Mouse (Mus musculus) hindbrain, embryonic 16.5 days (tissue): ENCODE data around the gene Acvr1c. TPM values are rescaled to one million over a fixed set of nuclear protein-coding genes. Genes with fewer than 3 reads are reported as not detected.

Experiments
- ATAC-seq: fragments of 200-750 bp; cut with Nextera tagmentation; 2 replicates; pipeline ENCODE4 v1.8.0; 2017; ENCODE audit warnings: moderate TSS enrichment, moderate library complexity
- H3K27ac ChIP-seq: fragments of 300-500 bp; sonication (generic); 2 replicates; pipeline ENCODE4 v1.5.1; 2014; ENCODE audit warnings: low read depth, mild to moderate bottlenecking, control low read depth, low read length, moderate library complexity
- H3K27me3 ChIP-seq: fragments of 300-500 bp; sonication (generic); replicated peaks from 2 replicates; pipeline ENCODE4 v1.6.1; 2014; ENCODE audit warnings: low read length; ENCODE audit not compliant: control insufficient read depth, insufficient read depth
- H3K36me3 ChIP-seq: fragments of 300-500 bp; sonication (generic); 2 replicates; pipeline ENCODE4 v1.6.1; 2014; ENCODE audit warnings: mild to moderate bottlenecking, low read length, moderate library complexity, mixed read lengths; ENCODE audit not compliant: control insufficient read depth, insufficient read depth
- H3K4me1 ChIP-seq: fragments of 300-500 bp; sonication (generic); 2 replicates; pipeline ENCODE4 v1.6.1; 2014; ENCODE audit warnings: low read depth, low read length; ENCODE audit not compliant: control insufficient read depth, insufficient read depth
- H3K4me2 ChIP-seq: fragments of 300-500 bp; sonication (generic); 2 replicates; pipeline ENCODE4 v1.6.1; 2014; ENCODE audit warnings: mild to moderate bottlenecking, low read length, control low read depth, moderate library complexity
- H3K4me3 ChIP-seq: fragments of 300-500 bp; sonication (generic); 2 replicates; pipeline ENCODE4 v1.5.1; 2014; ENCODE audit warnings: mild to moderate bottlenecking, low read length, control low read depth, moderate library complexity
- H3K9ac ChIP-seq: fragments of 300-500 bp; sonication (generic); 2 replicates; pipeline ENCODE4 v1.6.1; 2014; ENCODE audit warnings: low read depth, mild to moderate bottlenecking, control low read depth, low read length, moderate library complexity
- H3K9me3 ChIP-seq: fragments of 300-500 bp; sonication (generic); 2 replicates; pipeline ENCODE4 v1.6.1; 2014; ENCODE audit warnings: mild to moderate bottlenecking, low read length, moderate library complexity; ENCODE audit not compliant: control insufficient read depth
- WGBS: fragments of 180-500 bp; shearing (Covaris S2); extraction: QIAGEN DNeasy Blood & Tissue Kit; methylation state at CpG from one replicate; pipeline ENCODE4 v1.1.7; 2014; 5-methylcytosine and 5-hydroxymethylcytosine counted together
- polyA plus RNA-seq: library from polyadenylated mRNA; unstranded; fragments of >200 nt; fragmentation: Nextera tagmentation; extraction: Ambion mirVana; gene quantifications from 2 replicates; pipeline ENCODE4 v1.2.1, GENCODE M21; 2015

Acvr1c gene
- polyA plus RNA-seq, 1 experiment from 2014 or later, result 0.64 TPM

GRCm38 (mm10) chr2:58237487-58237886, 120.2 kb downstream of the Acvr1c start:
- no peaks in the 10 kb centered on the region for H3K27me3 ChIP-seq
- no peaks in the 10 kb centered on the region for H3K36me3 ChIP-seq
- WGBS, result 70% methylated on average over 2 of the region's 2 CpGs
- no peak overlapping the region for H3K27ac ChIP-seq
- H3K9ac ChIP-seq, result no peak overlapping the region
- no peak overlapping the region for H3K4me2 ChIP-seq
- no peak overlapping the region for H3K4me3 ChIP-seq
- H3K4me1 ChIP-seq, result no peaks in the 10 kb centered on the region
- no peak for ATAC-seq
- no peaks in the 10 kb centered on the region for H3K9me3 ChIP-seq

Other genes with a start within 250 kb of the Acvr1c start
- gene Cytip, start 162.4 kb downstream of the Acvr1c start, polyA plus RNA-seq, result 0.11 and 0.30 TPM in 2 replicates
- gene Gm17409, start 112.2 kb upstream of the Acvr1c start, polyA plus RNA-seq, result 0.16 TPM in 1 of 2 replicates, not detected in the other
- gene Acvr1, start 209.3 kb upstream of the Acvr1c start, polyA plus RNA-seq, result 4.6 and 5.1 TPM in 2 replicates
- gene Upp2, start 209.4 kb upstream of the Acvr1c start, polyA plus RNA-seq, result 14.6 and 15.1 TPM in 2 replicates